ENCODE assay signal across 27 mouse cellular contexts in genomic region chr13:24716441-24716840, GRCm38 (mm10). TPM values are rescaled to one million over a fixed set of nuclear protein-coding genes. Genes with fewer than 3 reads are reported as not detected.
DNase-seq lines count a peak whose midpoint lies in the region; ATAC-seq and TF ChIP-seq lines count a peak whose summit lies in the region.
"Had no signal": no experiment of that assay in that cellular context is flagged by ENCODE, and none has a peak within 500 bp of the region (broad histone marks: within the 10 kb centered on the region; RNA-seq: fewer than 3 reads in every experiment).

No protein-coding gene starts in this region.

- H3K27ac ChIP-seq in forebrain, embryonic 13.5 days: 0 out of 2 replicates have a peak overlapping the region, but pooled peaks have one; percentile 19
- H3K27ac ChIP-seq in forebrain, embryonic 16.5 days (ENCODE audit: low read length): no peak overlapping the region
- H3K27ac ChIP-seq in intestine, embryonic 15.5 days: no peak overlapping the region
- no peak overlapping the region for H3K27ac ChIP-seq in intestine, postnatal 0 days (ENCODE audit: low read depth, low read length)
- H3K27ac ChIP-seq in forebrain, embryonic 11.5 days (ENCODE audit: low read depth, low read length): no peak overlapping the region
- H3K27ac ChIP-seq: embryonic facial prominence, embryonic 13.5 days; embryonic facial prominence, embryonic 15.5 days; forebrain, embryonic 10.5 days had no signal

- peaks cover 11% of the 10 kb centered on the region; the same call in 1 of the 2 replicates for H3K4me1 ChIP-seq in forebrain, embryonic 13.5 days
- peaks cover 3% of the 10 kb centered on the region; the same call in 1 of the 2 replicates for H3K4me1 ChIP-seq in forebrain, embryonic 16.5 days (replicated peaks; ENCODE audit: control insufficient read depth, insufficient read depth, low read length)
- H3K4me1 ChIP-seq in intestine, embryonic 15.5 days (replicated peaks): peaks cover 11% of the 10 kb centered on the region
- no peaks in the 10 kb centered on the region for H3K4me1 ChIP-seq in intestine, postnatal 0 days (replicated peaks; ENCODE audit: control insufficient read depth, insufficient read depth, low read length)
- no peaks in the 10 kb centered on the region for H3K4me1 ChIP-seq in forebrain, embryonic 11.5 days (replicated peaks; ENCODE audit: control insufficient read depth, insufficient read depth, low read length)

- 91% methylated on average over 9 of the region's 9 CpGs for WGBS in forebrain, embryonic 13.5 days
- 87% methylated on average over 9 of the region's 9 CpGs for WGBS in forebrain, embryonic 16.5 days
- WGBS in intestine, embryonic 15.5 days: 50% methylated on average over 9 of the region's 9 CpGs
- WGBS in intestine, postnatal 0 days: 29% methylated on average over 9 of the region's 9 CpGs
- 89% methylated on average over 9 of the region's 9 CpGs for WGBS in forebrain, embryonic 11.5 days

- H3K4me2 ChIP-seq in forebrain, embryonic 13.5 days: no peak overlapping the region
- no peak overlapping the region for H3K4me2 ChIP-seq in forebrain, embryonic 16.5 days (ENCODE audit: low read length)
- H3K4me2 ChIP-seq in intestine, embryonic 15.5 days (replicated peaks): no peak overlapping the region
- H3K4me2 ChIP-seq in intestine, postnatal 0 days (replicated peaks; ENCODE audit: low read depth): no peak overlapping the region; the same call in 1 of the 2 replicates
- no peak overlapping the region for H3K4me2 ChIP-seq in forebrain, embryonic 11.5 days (ENCODE audit: low read depth, low read length, severe bottlenecking)
- H3K4me2 ChIP-seq: embryonic facial prominence, embryonic 13.5 days; embryonic facial prominence, embryonic 15.5 days had no signal

- H3K36me3 ChIP-seq in forebrain, embryonic 13.5 days (ENCODE audit: poor library complexity, severe bottlenecking): peaks cover 26% of the 10 kb centered on the region
- no peaks in the 10 kb centered on the region for H3K36me3 ChIP-seq in forebrain, embryonic 16.5 days (ENCODE audit: control insufficient read depth, insufficient read depth)
- H3K36me3 ChIP-seq in intestine, embryonic 15.5 days: no peaks in the 10 kb centered on the region
- H3K36me3 ChIP-seq in intestine, postnatal 0 days (ENCODE audit: control insufficient read depth, insufficient read depth): no peaks in the 10 kb centered on the region
- H3K36me3 ChIP-seq in forebrain, embryonic 11.5 days (ENCODE audit: control insufficient read depth, insufficient read depth, low read length): no peaks in the 10 kb centered on the region
- H3K36me3 ChIP-seq: embryonic facial prominence, embryonic 13.5 days; embryonic facial prominence, embryonic 15.5 days; forebrain, embryonic 10.5 days; G1E had no signal

- TF ChIP-seq CTCF in intestine, postnatal 0 days (IDR thresholded peaks at IDR 0.05; ENCODE audit: low read depth): no peak

- H3K4me3 ChIP-seq in forebrain, embryonic 13.5 days: no peak overlapping the region
- no peak overlapping the region for H3K4me3 ChIP-seq in forebrain, embryonic 16.5 days (replicated peaks; ENCODE audit: low read length)
- no peak overlapping the region for H3K4me3 ChIP-seq in intestine, embryonic 15.5 days (replicated peaks)
- no peak overlapping the region for H3K4me3 ChIP-seq in intestine, postnatal 0 days (ENCODE audit: low read depth, low read length)
- H3K4me3 ChIP-seq in forebrain, embryonic 11.5 days (ENCODE audit: low read depth, low read length): no peak overlapping the region
- H3K4me3 ChIP-seq: embryonic facial prominence, embryonic 13.5 days; embryonic facial prominence, embryonic 15.5 days; erythroblast, embryonic 14.5 days; forebrain, embryonic 10.5 days had no signal

- H3K9me3 ChIP-seq in forebrain, embryonic 13.5 days (replicated peaks): no peaks in the 10 kb centered on the region
- H3K9me3 ChIP-seq in forebrain, embryonic 16.5 days (ENCODE audit: control insufficient read depth, low read length): no peaks in the 10 kb centered on the region
- no peaks in the 10 kb centered on the region for H3K9me3 ChIP-seq in intestine, embryonic 15.5 days
- 0 out of 2 replicates have a peak, but pooled peaks cover 3% of the 10 kb centered on the region for H3K9me3 ChIP-seq in intestine, postnatal 0 days (ENCODE audit: control insufficient read depth)
- no peaks in the 10 kb centered on the region for H3K9me3 ChIP-seq in forebrain, embryonic 11.5 days (ENCODE audit: control insufficient read depth, low read length)
- H3K9me3 ChIP-seq: embryonic facial prominence, embryonic 13.5 days; embryonic facial prominence, embryonic 15.5 days; forebrain, embryonic 10.5 days; G1E had no signal

- H3K27me3 ChIP-seq in forebrain, embryonic 13.5 days: no peaks in the 10 kb centered on the region
- H3K27me3 ChIP-seq in forebrain, embryonic 16.5 days (replicated peaks; ENCODE audit: control insufficient read depth, insufficient read depth, low read length): no peaks in the 10 kb centered on the region
- no peaks in the 10 kb centered on the region for H3K27me3 ChIP-seq in intestine, embryonic 15.5 days (replicated peaks)
- H3K27me3 ChIP-seq in intestine, postnatal 0 days (replicated peaks; ENCODE audit: control insufficient read depth, insufficient read depth, low read length): no peaks in the 10 kb centered on the region
- H3K27me3 ChIP-seq in forebrain, embryonic 11.5 days (ENCODE audit: control insufficient read depth, insufficient read depth, low read length): no peaks in the 10 kb centered on the region
- H3K27me3 ChIP-seq: CH12.LX; embryonic facial prominence, embryonic 13.5 days; embryonic facial prominence, embryonic 15.5 days; Patski had no signal

- DNase-seq in forebrain, embryonic 11.5 days (ENCODE audit: low spot score): no peak
- DNase-seq: adrenal gland, postnatal 10 days; adrenal gland, postnatal 25 days; B cell, adult 2 months; cerebellum, adult 11 months; cerebellum, adult 18-20 months; cerebellum, adult 8-10 months; cerebellum, adult 9-11 months; cerebellum, postnatal 14 days; cerebellum, postnatal 36 days; embryo, embryonic 11 days; forebrain, postnatal 0 days had no signal

- no peak overlapping the region for H3K9ac ChIP-seq in forebrain, embryonic 13.5 days
- H3K9ac ChIP-seq in forebrain, embryonic 16.5 days (replicated peaks; ENCODE audit: low read depth, low read length): no peak overlapping the region
- no peak overlapping the region for H3K9ac ChIP-seq in intestine, embryonic 15.5 days
- no peak overlapping the region for H3K9ac ChIP-seq in intestine, postnatal 0 days (ENCODE audit: low read depth, low read length)
- H3K9ac ChIP-seq in forebrain, embryonic 11.5 days (ENCODE audit: low read length): no peak overlapping the region
- H3K9ac ChIP-seq: embryonic facial prominence, embryonic 13.5 days; embryonic facial prominence, embryonic 15.5 days; forebrain, postnatal 0 days had no signal

- no peak for ATAC-seq in forebrain, embryonic 13.5 days
- no peak for ATAC-seq in forebrain, embryonic 16.5 days
- ATAC-seq in intestine, embryonic 15.5 days: peak; percentile 46
- ATAC-seq in intestine, postnatal 0 days: peak; percentile 32
- ATAC-seq in forebrain, embryonic 11.5 days (replicated peaks; ENCODE audit: low FRiP score): no peak
- ATAC-seq: activated CD4-positive, CD25-positive, alpha-beta regulatory T cell, adult 4 months; CD4-positive, CD25-positive, alpha-beta regulatory T cell, adult 4 months; forebrain, embryonic 14.5 days; forebrain, postnatal 0 days; Patski had no signal

RNA-seq across cellular contexts. Expression of gene Armh2, which starts 24.6 kb away (rescaled TPM):
- polyA plus RNA-seq in forebrain, embryonic 13.5 days (2015; fragmentation: Nextera tagmentation; extraction: Ambion mirVana): not detected in 2 replicates
- 0.25 TPM in 1 of 2 replicates, not detected in the other for polyA plus RNA-seq in forebrain, embryonic 16.5 days (2015; fragmentation: Nextera tagmentation; extraction: Ambion mirVana)
- polyA plus RNA-seq in intestine, embryonic 15.5 days (2015; fragmentation: Nextera tagmentation; extraction: Ambion mirVana): not detected in 2 replicates
- not detected in 2 replicates for polyA plus RNA-seq in intestine, postnatal 0 days (2015; fragmentation: Nextera tagmentation; extraction: Ambion mirVana)
- not detected in 2 replicates for polyA plus RNA-seq in forebrain, embryonic 11.5 days (2014; fragmentation: Nextera tagmentation; extraction: Ambion mirVana)
- polyA plus RNA-seq: activated CD4-positive, CD25-positive, alpha-beta regulatory T cell, adult 4 months; embryonic facial prominence, embryonic 11.5 days; embryonic facial prominence, embryonic 13.5 days; embryonic facial prominence, embryonic 15.5 days; erythroblast, embryonic 14.5 days; forebrain, embryonic 14.5 days; forebrain, postnatal 0 days; G1E; Patski had no signal

RNA-seq across cellular contexts. Expression of gene Gmnn, which starts 45.3 kb away (rescaled TPM):
- 108 and 109 TPM in 2 replicates for polyA plus RNA-seq in forebrain, embryonic 13.5 days (2015; fragmentation: Nextera tagmentation; extraction: Ambion mirVana)
- 34.3 and 35.1 TPM in 2 replicates for polyA plus RNA-seq in forebrain, embryonic 16.5 days (2015; fragmentation: Nextera tagmentation; extraction: Ambion mirVana)
- 106 and 115 TPM in 2 replicates for polyA plus RNA-seq in intestine, embryonic 15.5 days (2015; fragmentation: Nextera tagmentation; extraction: Ambion mirVana)
- 47.7 and 50.6 TPM in 2 replicates for polyA plus RNA-seq in intestine, postnatal 0 days (2015; fragmentation: Nextera tagmentation; extraction: Ambion mirVana)
- 165 and 169 TPM in 2 replicates for polyA plus RNA-seq in forebrain, embryonic 11.5 days (2014; fragmentation: Nextera tagmentation; extraction: Ambion mirVana)

Comparison
In these comparisons a context has a peak if more than half of its experiments do, and no peak if none do; other contexts are left out.
1. ATAC-seq: peak in intestine, embryonic 15.5 days (single experiment) and intestine, postnatal 0 days (single experiment); none in forebrain, embryonic 13.5 days (single experiment), forebrain, embryonic 16.5 days (single experiment) and forebrain, embryonic 11.5 days (single experiment).